Mouse (Mus musculus): ENCODE results near the gene Vmn1r15.

The Vmn1r15 gene

GRCm38 (mm10) chr6:57257652-57258051, at the start of gene Vmn1r15:
Vmn1r15 (plus strand) TSS chr6:57257952.
- DNase-seq (ENCODE audit: extremely low spot score) = no peak

GRCm38 (mm10) chr6:57231386-57231785, 26.4 kb upstream of the Vmn1r15 start, which contains the start of gene Vmn1r14:
Vmn1r14 (plus strand) TSS chr6:57231686.
- no peak for DNase-seq (ENCODE audit: extremely low spot score)

GRCm38 (mm10) chr6:57260990-57261389, 3.2 kb downstream of the Vmn1r15 start:
- no peak for DNase-seq (ENCODE audit: extremely low spot score)

GRCm38 (mm10) chr6:57271881-57272280, 14.1 kb downstream of the Vmn1r15 start:
- no peak for DNase-seq (ENCODE audit: extremely low spot score)

- no peak for DNase-seq (ENCODE audit: extremely low spot score)
Observed at GRCm38 (mm10) chr6:57272517-57272916, 14.8 kb downstream of the Vmn1r15 start.

- no peak for DNase-seq (ENCODE audit: extremely low spot score)
Observed at GRCm38 (mm10) chr6:57278952-57279351, 21.2 kb downstream of the Vmn1r15 start.
